Mouse (Mus musculus): ENCODE results near the gene Atp13a2. TPM values are rescaled to one million over a fixed set of nuclear protein-coding genes. Genes with fewer than 3 reads are reported as not detected.

Atp13a2 gene
- 1,000 to 10,000 TPM in 2 of 26 experiments, 100 to 1,000 TPM in 22, 10 to 100 TPM in 2; 80.1 to 1,178 (median 596) TPM for total RNA-seq (2018; cell fraction: chromatin; rRNA removed)
- 100 to 1,000 TPM; 198 to 483 (median 309) TPM for total RNA-seq (2018; cell fraction: cytosol; rRNA removed)
- 100 to 1,000 TPM in 25 of 26 experiments, 10 to 100 TPM in 1; 81.9 to 812 (median 459) TPM for total RNA-seq (2018; cell fraction: nucleus; rRNA removed)
- 156 to 334 TPM (median 219 TPM) in 3 replicates for polyA plus RNA-seq (2018)

GRCm38 (mm10) chr4:140986711-140987395 lies at the start of gene Atp13a2:
Gene Atp13a2 (plus strand): TSS chr4:140986873.
- H3K27ac ChIP-seq, result peak within 1 kb of the TSS; percentile 98
- peak within 1 kb of the TSS; percentile 94 for H3K4me3 ChIP-seq (ENCODE audit: inconsistent target)
- peaks cover 23% of the 10 kb centered on the region; the same call in 1 of the 2 replicates for H3K36me3 ChIP-seq (ENCODE audit: inconsistent target)
- H3K79me2 ChIP-seq (ENCODE audit: inconsistent target), result peaks cover 48% of the 10 kb centered on the region
- WGBS (ENCODE audit: missing documents), result under 1% methylated on average over 58 of the region's 58 CpGs

GRCm38 (mm10) chr4:140944356-140944755 lies 42.3 kb upstream of the Atp13a2 start:
- no peak overlapping the region for H3K4me3 ChIP-seq (ENCODE audit: inconsistent target)
- WGBS (ENCODE audit: missing documents), result 50% methylated on average over 12 of the region's 12 CpGs
- H3K36me3 ChIP-seq (ENCODE audit: inconsistent target), result no peaks in the 10 kb centered on the region
- peak overlapping the region; percentile 89 for H3K27ac ChIP-seq
- no peaks in the 10 kb centered on the region for H3K79me2 ChIP-seq (ENCODE audit: inconsistent target)

GRCm38 (mm10) chr4:140944961-140945442 lies 41.7 kb upstream of the Atp13a2 start:
- 5% methylated on average over 5 of the region's 5 CpGs for WGBS (ENCODE audit: missing documents)
- H3K4me3 ChIP-seq (ENCODE audit: inconsistent target), result no peak overlapping the region
- H3K79me2 ChIP-seq (ENCODE audit: inconsistent target), result no peaks in the 10 kb centered on the region
- peak overlapping the region; percentile 89 for H3K27ac ChIP-seq
- no peaks in the 10 kb centered on the region for H3K36me3 ChIP-seq (ENCODE audit: inconsistent target)

- WGBS (ENCODE audit: missing documents), result 95% methylated on average over 4 of the region's 4 CpGs
- H3K27ac ChIP-seq, result peak overlapping the region; percentile 89
- H3K79me2 ChIP-seq (ENCODE audit: inconsistent target), result no peaks in the 10 kb centered on the region
- H3K36me3 ChIP-seq (ENCODE audit: inconsistent target), result no peaks in the 10 kb centered on the region
- no peak overlapping the region for H3K4me3 ChIP-seq (ENCODE audit: inconsistent target)
Measured at GRCm38 (mm10) chr4:140945571-140945970, 41.1 kb upstream of the Atp13a2 start.

DNA sequence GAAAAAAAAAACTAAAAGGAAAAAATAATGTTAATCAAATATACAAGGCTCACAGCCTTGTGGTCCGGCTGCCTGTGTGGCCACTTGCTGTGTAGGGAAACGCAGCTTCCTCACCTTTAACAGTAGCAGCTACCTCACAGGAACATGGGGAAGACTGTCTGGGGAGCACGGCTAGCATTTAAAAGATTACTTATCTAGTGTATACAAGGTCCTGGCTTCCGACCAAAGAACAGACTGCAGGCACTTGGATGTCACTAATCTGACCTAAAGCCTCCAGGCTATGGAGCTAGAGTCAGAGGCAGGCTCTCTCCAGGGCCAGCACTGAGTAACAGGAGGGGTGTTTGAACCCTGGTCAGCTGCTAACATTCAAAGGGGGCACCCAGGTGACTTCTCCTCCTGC lies 40.6 kb upstream of the Atp13a2 start:
- Histone ChIP-seq H3K27ac (peak overlapping the region; percentile 89), H3K79me2 (ENCODE audit: inconsistent target) (no peaks in the 10 kb centered on the region), H3K4me3 (ENCODE audit: inconsistent target) (no peak overlapping the region), H3K36me3 (ENCODE audit: inconsistent target) (no peaks in the 10 kb centered on the region)
- 78% methylated on average over 4 of the region's 4 CpGs for WGBS (ENCODE audit: missing documents)

GRCm38 (mm10) chr4:140946580-140947205 lies 40.0 kb upstream of the Atp13a2 start:
- H3K4me3 ChIP-seq (ENCODE audit: inconsistent target), result no peak overlapping the region
- peak overlapping the region; percentile 89 for H3K27ac ChIP-seq
- WGBS (ENCODE audit: missing documents), result 90% methylated on average over 14 of the region's 14 CpGs
- H3K36me3 ChIP-seq (ENCODE audit: inconsistent target), result no peaks in the 10 kb centered on the region
- no peaks in the 10 kb centered on the region for H3K79me2 ChIP-seq (ENCODE audit: inconsistent target)

- Histone ChIP-seq H3K36me3 (ENCODE audit: inconsistent target) (no peaks in the 10 kb centered on the region), H3K27ac (no peak overlapping the region), H3K4me3 (ENCODE audit: inconsistent target) (no peak overlapping the region), H3K79me2 (ENCODE audit: inconsistent target) (no peaks in the 10 kb centered on the region)
- 88% methylated on average over 12 of the region's 12 CpGs for WGBS (ENCODE audit: missing documents)
Measured at GRCm38 (mm10) chr4:140947487-140948440, 38.9 kb upstream of the Atp13a2 start.

DNA sequence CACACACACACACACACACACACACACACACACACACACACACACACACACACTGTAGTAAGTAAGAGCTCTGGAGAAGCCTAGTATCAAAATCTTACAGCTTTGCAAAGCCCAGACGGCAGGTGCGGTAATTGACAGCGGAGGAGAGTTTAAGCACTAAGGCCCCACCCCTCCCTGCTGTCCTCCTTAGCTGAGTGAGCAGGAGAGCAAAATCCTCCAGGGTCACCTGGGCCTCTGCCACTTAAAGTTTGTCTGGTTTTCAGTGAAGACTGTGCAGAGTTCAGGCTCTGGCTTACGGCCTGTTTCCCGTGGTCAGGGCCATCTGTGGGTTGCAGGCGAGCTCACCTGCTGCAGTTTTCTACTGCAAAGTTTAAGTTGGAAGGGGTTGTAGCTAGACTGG lies 38.2 kb upstream of the Atp13a2 start:
- no peaks in the 10 kb centered on the region for H3K79me2 ChIP-seq (ENCODE audit: inconsistent target)
- WGBS (ENCODE audit: missing documents), result 83% methylated on average over 5 of the region's 6 CpGs
- no peak overlapping the region for H3K27ac ChIP-seq
- H3K4me3 ChIP-seq (ENCODE audit: inconsistent target), result no peak overlapping the region
- no peaks in the 10 kb centered on the region for H3K36me3 ChIP-seq (ENCODE audit: inconsistent target)

- H3K79me2 ChIP-seq (ENCODE audit: inconsistent target), result no peaks in the 10 kb centered on the region
- no peak overlapping the region for H3K4me3 ChIP-seq (ENCODE audit: inconsistent target)
- WGBS (ENCODE audit: missing documents), result 83% methylated on average over 7 of the region's 8 CpGs
- no peak overlapping the region for H3K27ac ChIP-seq
- H3K36me3 ChIP-seq (ENCODE audit: inconsistent target), result no peaks in the 10 kb centered on the region
Measured at GRCm38 (mm10) chr4:140949052-140949451, 37.6 kb upstream of the Atp13a2 start.

- no peak overlapping the region for H3K27ac ChIP-seq
- 89% methylated on average over 16 of the region's 16 CpGs for WGBS (ENCODE audit: missing documents)
- no peaks in the 10 kb centered on the region for H3K79me2 ChIP-seq (ENCODE audit: inconsistent target)
- no peak overlapping the region for H3K4me3 ChIP-seq (ENCODE audit: inconsistent target)
- no peaks in the 10 kb centered on the region for H3K36me3 ChIP-seq (ENCODE audit: inconsistent target)
Measured at GRCm38 (mm10) chr4:140949616-140950015, 37.1 kb upstream of the Atp13a2 start.

GRCm38 (mm10) chr4:140950574-140950973 lies 36.1 kb upstream of the Atp13a2 start:
- WGBS (ENCODE audit: missing documents), result 95% methylated on average over 3 of the region's 3 CpGs
- Histone ChIP-seq H3K4me3 (ENCODE audit: inconsistent target) (no peak overlapping the region), H3K27ac (no peak overlapping the region), H3K36me3 (ENCODE audit: inconsistent target) (no peaks in the 10 kb centered on the region), H3K79me2 (ENCODE audit: inconsistent target) (no peaks in the 10 kb centered on the region)

DNA sequence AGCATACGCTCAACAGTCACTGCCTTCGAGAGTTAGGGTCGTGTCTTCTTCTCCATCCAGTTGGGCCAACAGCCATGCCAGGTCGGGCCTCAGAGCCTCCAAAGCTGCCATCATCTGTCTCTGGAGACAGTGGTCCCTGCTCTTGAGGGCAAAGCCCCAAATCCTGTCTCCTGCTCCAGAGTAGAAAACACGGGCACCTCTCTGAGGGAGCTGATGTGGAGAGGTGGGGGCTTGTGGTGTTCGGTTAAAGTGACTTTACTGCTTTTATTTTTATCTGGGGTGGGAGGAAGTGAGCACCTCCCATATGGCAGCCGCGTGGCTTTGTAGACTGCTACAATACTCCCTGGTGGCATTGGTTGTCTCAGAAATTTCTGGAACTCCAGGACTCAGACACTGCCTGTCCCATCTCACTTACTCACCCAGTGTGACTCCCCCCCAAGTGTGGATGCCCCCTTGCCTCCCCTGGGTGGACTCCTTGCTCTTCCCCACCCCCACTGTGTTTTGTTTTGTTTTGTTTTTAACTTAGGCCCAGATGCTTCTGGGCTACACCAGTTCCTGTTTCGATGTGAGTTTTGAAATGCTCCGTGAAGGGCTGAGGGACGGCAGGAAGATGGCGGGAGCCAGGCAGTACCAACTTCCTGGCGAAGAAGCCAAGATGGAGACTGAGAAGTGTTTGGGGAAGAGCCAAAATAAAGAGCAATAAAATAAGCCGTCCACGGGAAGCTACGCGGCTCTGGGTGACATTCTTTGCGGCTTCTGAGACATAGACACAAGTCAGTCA lies 34.6 kb upstream of the Atp13a2 start:
- Histone ChIP-seq H3K36me3 (ENCODE audit: inconsistent target) (no peaks in the 10 kb centered on the region), H3K27ac (peak overlapping the region; percentile 77), H3K4me3 (ENCODE audit: inconsistent target) (no peak overlapping the region), H3K79me2 (ENCODE audit: inconsistent target) (no peaks in the 10 kb centered on the region)
- WGBS (ENCODE audit: missing documents), result 29% methylated on average over 18 of the region's 18 CpGs

- Histone ChIP-seq H3K79me2 (ENCODE audit: inconsistent target) (peaks cover 10% of the 10 kb centered on the region), H3K36me3 (ENCODE audit: inconsistent target) (no peaks in the 10 kb centered on the region), H3K27ac (no peak overlapping the region), H3K4me3 (ENCODE audit: inconsistent target) (peak overlapping the region; percentile 14; the same call in 1 of the 2 replicates)
- 53% methylated on average over 17 of the region's 17 CpGs for WGBS (ENCODE audit: missing documents)
Measured at GRCm38 (mm10) chr4:140957131-140957702, 29.5 kb upstream of the Atp13a2 start.
